Mouse (Mus musculus): ENCODE measurements around the gene Ptprg.

GRCm38 (mm10) chr14:11906130-11906675 is 352.9 kb downstream of the Ptprg start:
- TF ChIP-seq CTCF (IDR thresholded peaks at IDR 0.05; ENCODE audit: low read depth), result no peak
- no peak for TF ChIP-seq EP300 (IDR thresholded peaks at IDR 0.05; ENCODE audit: low read depth)
